9 mouse cellular contexts compared by ENCODE assay signal in genomic region chr7:25284171-25284570, GRCm38 (mm10). TPM values are rescaled to one million over a fixed set of nuclear protein-coding genes. Genes with fewer than 3 reads are reported as not detected.
DNase-seq lines count a peak whose midpoint lies in the region; ATAC-seq lines count a peak whose summit lies in the region.
"Had no signal": no experiment of that assay in that cellular context is flagged by ENCODE, and none has a peak within 500 bp of the region (broad histone marks: within the 10 kb centered on the region; RNA-seq: fewer than 3 reads in every experiment).

No protein-coding gene starts in this region.

- H3K27me3 ChIP-seq in liver, embryonic 11.5 days (replicated peaks; ENCODE audit: control insufficient read depth, insufficient read depth, low read length): no peaks in the 10 kb centered on the region
- H3K27me3 ChIP-seq in intestine, embryonic 16.5 days (replicated peaks; ENCODE audit: control insufficient read depth, insufficient read depth, low read length): no peaks in the 10 kb centered on the region
- H3K27me3 ChIP-seq in neural tube, embryonic 13.5 days: no peaks in the 10 kb centered on the region

- peaks cover 46% of the 10 kb centered on the region for H3K36me3 ChIP-seq in liver, embryonic 11.5 days (ENCODE audit: control insufficient read depth, insufficient read depth, low read length)
- H3K36me3 ChIP-seq in intestine, embryonic 16.5 days (ENCODE audit: control insufficient read depth, insufficient read depth, low read length): peaks cover 37% of the 10 kb centered on the region
- peaks cover 46% of the 10 kb centered on the region for H3K36me3 ChIP-seq in neural tube, embryonic 13.5 days

- H3K4me3 ChIP-seq in liver, embryonic 11.5 days (ENCODE audit: low read depth, low read length): peak overlapping the region; percentile 62
- H3K4me3 ChIP-seq in intestine, embryonic 16.5 days (ENCODE audit: low read length): peak overlapping the region; percentile 83; the same call in 1 of the 2 replicates
- H3K4me3 ChIP-seq in neural tube, embryonic 13.5 days: peak overlapping the region; percentile 85

- no peaks in the 10 kb centered on the region for H3K9me3 ChIP-seq in liver, embryonic 11.5 days (ENCODE audit: control insufficient read depth, low read length)
- no peaks in the 10 kb centered on the region for H3K9me3 ChIP-seq in intestine, embryonic 16.5 days (ENCODE audit: control insufficient read depth, low read length)
- H3K9me3 ChIP-seq in neural tube, embryonic 13.5 days: no peaks in the 10 kb centered on the region

- intact Hi-C loops in left cerebral cortex, postnatal 25 days (cut with DNase I): no loop called here

- DNase-seq in adrenal gland, postnatal 14 days: peak; percentile 38
- no peak for DNase-seq in adrenal gland, postnatal 36 days
- no peak for DNase-seq in liver, embryonic 11.5 days (ENCODE audit: low spot score)
- DNase-seq in liver: no peak
- no peak for DNase-seq in retina, embryonic 14.5 days (ENCODE audit: low spot score)
- no peak for DNase-seq in left cerebral cortex, postnatal 25 days (ENCODE audit: low spot score in 2 of 2)

- no peak for ATAC-seq in liver, embryonic 11.5 days (replicated peaks; ENCODE audit: low FRiP score)
- no peak for ATAC-seq in intestine, embryonic 16.5 days
- no peak for ATAC-seq in neural tube, embryonic 13.5 days (ENCODE audit: low read depth)

- WGBS in liver, embryonic 11.5 days: 62% methylated on average over 2 of the region's 2 CpGs
- 72% methylated on average over 2 of the region's 2 CpGs for WGBS in intestine, embryonic 16.5 days
- WGBS in neural tube, embryonic 13.5 days: 64% methylated on average over 2 of the region's 2 CpGs

- H3K4me2 ChIP-seq in liver, embryonic 11.5 days: peak overlapping the region; percentile 74
- peak overlapping the region; percentile 82 for H3K4me2 ChIP-seq in intestine, embryonic 16.5 days (ENCODE audit: low read depth, low read length)
- peak overlapping the region; percentile 81 for H3K4me2 ChIP-seq in neural tube, embryonic 13.5 days

- H3K9ac ChIP-seq in liver, embryonic 11.5 days (ENCODE audit: low read depth, low read length): no peak overlapping the region; the same call in 1 of the 2 replicates
- H3K9ac ChIP-seq in intestine, embryonic 16.5 days (ENCODE audit: low read depth, low read length): peak overlapping the region; percentile 81
- peak overlapping the region; percentile 89 for H3K9ac ChIP-seq in neural tube, embryonic 13.5 days

- peaks cover 38% of the 10 kb centered on the region for H3K4me1 ChIP-seq in liver, embryonic 11.5 days (replicated peaks; ENCODE audit: control insufficient read depth, insufficient read depth, low read length)
- H3K4me1 ChIP-seq in intestine, embryonic 16.5 days (ENCODE audit: control insufficient read depth, insufficient read depth, low read length): peaks cover 43% of the 10 kb centered on the region
- H3K4me1 ChIP-seq in neural tube, embryonic 13.5 days (replicated peaks): peaks cover 58% of the 10 kb centered on the region

- no peak overlapping the region for H3K27ac ChIP-seq in liver, embryonic 11.5 days (ENCODE audit: low read depth, low read length)
- no peak overlapping the region for H3K27ac ChIP-seq in intestine, embryonic 16.5 days (ENCODE audit: low read length)
- peak overlapping the region; percentile 100 for H3K27ac ChIP-seq in neural tube, embryonic 13.5 days (replicated peaks)

RNA-seq across cellular contexts. Expression of gene Pafah1b3, which starts 13.6 kb away (rescaled TPM):
- total RNA-seq in adrenal gland, postnatal 14 days (2021): 31.5 and 33.7 TPM in 2 replicates
- total RNA-seq in adrenal gland, postnatal 36 days (2021): 10 to 100 TPM; 32.7 to 34.0 TPM
- polyA plus RNA-seq in liver, embryonic 11.5 days (2014; fragmentation: Nextera tagmentation; extraction: Ambion mirVana): 104 and 106 TPM in 2 replicates
- polyA plus RNA-seq in intestine, embryonic 16.5 days (2015; fragmentation: Nextera tagmentation; extraction: Ambion mirVana): 175 and 180 TPM in 2 replicates
- 525 and 535 TPM in 2 replicates for polyA plus RNA-seq in neural tube, embryonic 13.5 days (2015; fragmentation: Nextera tagmentation; extraction: Ambion mirVana)
- 10 to 100 TPM; 26.7 to 28.0 TPM for total RNA-seq in left cerebral cortex, postnatal 25 days (2021)

RNA-seq across cellular contexts. Expression of gene Cic, which starts 16.7 kb away (rescaled TPM):
- 115 and 127 TPM in 2 replicates for total RNA-seq in adrenal gland, postnatal 14 days (2021)
- 100 to 1,000 TPM in 1 of 2 experiments, 10 to 100 TPM in 1; 94.8 to 116 TPM for total RNA-seq in adrenal gland, postnatal 36 days (2021)
- 21.6 and 25.2 TPM in 2 replicates for polyA plus RNA-seq in liver, embryonic 11.5 days (2014; fragmentation: Nextera tagmentation; extraction: Ambion mirVana)
- polyA plus RNA-seq in intestine, embryonic 16.5 days (2015; fragmentation: Nextera tagmentation; extraction: Ambion mirVana): 17.3 and 19.9 TPM in 2 replicates
- 40.2 and 43.4 TPM in 2 replicates for polyA plus RNA-seq in neural tube, embryonic 13.5 days (2015; fragmentation: Nextera tagmentation; extraction: Ambion mirVana)
- 100 to 1,000 TPM; 211 to 223 TPM for total RNA-seq in left cerebral cortex, postnatal 25 days (2021)

RNA-seq across cellular contexts. Expression of gene Prr19, which starts 17.0 kb away (rescaled TPM):
- total RNA-seq in adrenal gland, postnatal 14 days (2021): not detected in 2 replicates
- total RNA-seq in adrenal gland, postnatal 36 days (2021): not detected
- 0.32 and 0.68 TPM in 2 replicates for polyA plus RNA-seq in liver, embryonic 11.5 days (2014; fragmentation: Nextera tagmentation; extraction: Ambion mirVana)
- 0.56 and 0.93 TPM in 2 replicates for polyA plus RNA-seq in intestine, embryonic 16.5 days (2015; fragmentation: Nextera tagmentation; extraction: Ambion mirVana)
- 2.1 and 2.9 TPM in 2 replicates for polyA plus RNA-seq in neural tube, embryonic 13.5 days (2015; fragmentation: Nextera tagmentation; extraction: Ambion mirVana)
- total RNA-seq in left cerebral cortex, postnatal 25 days (2021): not detected
- polyA plus RNA-seq: urinary bladder, adult 2 months had no signal

RNA-seq across cellular contexts. Expression of gene Tmem145, which starts 21.7 kb away (rescaled TPM):
- total RNA-seq in adrenal gland, postnatal 14 days (2021): 1.4 and 3.2 TPM in 2 replicates
- 1 to 10 TPM; 1.5 to 1.6 TPM for total RNA-seq in adrenal gland, postnatal 36 days (2021)
- 0.16 and 0.32 TPM in 2 replicates for polyA plus RNA-seq in liver, embryonic 11.5 days (2014; fragmentation: Nextera tagmentation; extraction: Ambion mirVana)
- polyA plus RNA-seq in intestine, embryonic 16.5 days (2015; fragmentation: Nextera tagmentation; extraction: Ambion mirVana): 0.61 and 1.1 TPM in 2 replicates
- 51.7 and 52.2 TPM in 2 replicates for polyA plus RNA-seq in neural tube, embryonic 13.5 days (2015; fragmentation: Nextera tagmentation; extraction: Ambion mirVana)
- 10 to 100 TPM; 47.8 to 55.1 TPM for total RNA-seq in left cerebral cortex, postnatal 25 days (2021)

RNA-seq across cellular contexts. Expression of gene Megf8, which starts 32.8 kb away (rescaled TPM):
- total RNA-seq in adrenal gland, postnatal 14 days (2021): 39.1 and 39.7 TPM in 2 replicates
- 10 to 100 TPM; 43.7 to 51.3 TPM for total RNA-seq in adrenal gland, postnatal 36 days (2021)
- 5.1 and 5.5 TPM in 2 replicates for polyA plus RNA-seq in liver, embryonic 11.5 days (2014; fragmentation: Nextera tagmentation; extraction: Ambion mirVana)
- polyA plus RNA-seq in intestine, embryonic 16.5 days (2015; fragmentation: Nextera tagmentation; extraction: Ambion mirVana): 6.8 and 7.1 TPM in 2 replicates
- 18.3 TPM in 2 replicates for polyA plus RNA-seq in neural tube, embryonic 13.5 days (2015; fragmentation: Nextera tagmentation; extraction: Ambion mirVana)
- total RNA-seq in left cerebral cortex, postnatal 25 days (2021): 100 to 1,000 TPM in 1 of 2 experiments, 10 to 100 TPM in 1; 99.2 to 105 TPM
